Mouse (Mus musculus): ENCODE results near the gene Gm11985. TPM values are rescaled to one million over a fixed set of nuclear protein-coding genes. Genes with fewer than 3 reads are reported as not detected.

Gene Gm11985
- polyA plus RNA-seq, 1 experiment from 2014 or later, result not detected

Other genes starting within 250 kb of the Gm11985 start
- gene Adcy1, start 125.1 kb downstream of the Gm11985 start, polyA plus RNA-seq (2014; fragmentation: Nextera tagmentation; extraction: Ambion mirVana), result 0.73 and 0.99 TPM in 2 replicates
- gene Igfbp1, start 9.2 kb upstream of the Gm11985 start, polyA plus RNA-seq (2014; fragmentation: Nextera tagmentation; extraction: Ambion mirVana), result 48.2 and 49.9 TPM in 2 replicates
- gene Igfbp3, start 25.4 kb upstream of the Gm11985 start, polyA plus RNA-seq (2014; fragmentation: Nextera tagmentation; extraction: Ambion mirVana), result 42.1 and 45.2 TPM in 2 replicates